Mouse (Mus musculus) testis, adult 2 months (tissue): ENCODE measurements around the gene Hal. TPM values are rescaled to one million over a fixed set of nuclear protein-coding genes. Genes with fewer than 3 reads are reported as not detected.

Source experiments
- H3K27ac ChIP-seq: fragments of 200-500 bp; 2 replicates; pipeline ENCODE4 v1.5.1; 2012; ENCODE audit warnings: low read depth, low read length; ENCODE audit not compliant: control insufficient read depth, insufficient read depth
- H3K27me3 ChIP-seq: fragments of 200-500 bp; 2 replicates; pipeline ENCODE4 v1.6.1; 2012; ENCODE audit warnings: mild to moderate bottlenecking, low read length, moderate library complexity; ENCODE audit not compliant: control insufficient read depth, insufficient read depth
- H3K36me3 ChIP-seq: fragments of 200-500 bp; 2 replicates; pipeline ENCODE4 v1.6.1; 2012; ENCODE audit warnings: mild to moderate bottlenecking, low read length; ENCODE audit not compliant: control insufficient read depth, insufficient read depth
- H3K4me1 ChIP-seq: fragments of 200-500 bp; 2 replicates; pipeline ENCODE4 v1.6.1; 2012; ENCODE audit warnings: low read length; ENCODE audit not compliant: control insufficient read depth, insufficient read depth
- H3K4me3 ChIP-seq: fragments of 200-500 bp; 2 replicates; pipeline ENCODE4 v1.5.1; 2012; ENCODE audit warnings: low read depth, mild to moderate bottlenecking, low read length, moderate library complexity, mixed read lengths; ENCODE audit not compliant: control insufficient read depth
- CTCF ChIP-seq: fragments of 200-500 bp; IDR thresholded peaks from 2 replicates; pipeline ENCODE4 v1.5.1; 2012; ENCODE audit warnings: low read depth, mild to moderate bottlenecking, inconsistent platforms, low read length, moderate library complexity; ENCODE audit not compliant: control insufficient read depth, insufficient read depth, insufficient replicate concordance
- POLR2A ChIP-seq: fragments of 200-500 bp; IDR thresholded peaks from 2 replicates; pipeline ENCODE4 v1.6.1; 2012; ENCODE audit warnings: low read depth, mild to moderate bottlenecking, inconsistent platforms, low read length, moderate library complexity; ENCODE audit not compliant: control insufficient read depth
- polyA plus RNA-seq: library from polyadenylated mRNA; depleted of rRNA; stranded (reverse); fragments of >200 nt; gene quantifications from 2 replicates; pipeline ENCODE4 v1.2.3, GENCODE M21; 2012

Hal gene
- polyA plus RNA-seq, 1 experiment: 1.6 TPM

DNA sequence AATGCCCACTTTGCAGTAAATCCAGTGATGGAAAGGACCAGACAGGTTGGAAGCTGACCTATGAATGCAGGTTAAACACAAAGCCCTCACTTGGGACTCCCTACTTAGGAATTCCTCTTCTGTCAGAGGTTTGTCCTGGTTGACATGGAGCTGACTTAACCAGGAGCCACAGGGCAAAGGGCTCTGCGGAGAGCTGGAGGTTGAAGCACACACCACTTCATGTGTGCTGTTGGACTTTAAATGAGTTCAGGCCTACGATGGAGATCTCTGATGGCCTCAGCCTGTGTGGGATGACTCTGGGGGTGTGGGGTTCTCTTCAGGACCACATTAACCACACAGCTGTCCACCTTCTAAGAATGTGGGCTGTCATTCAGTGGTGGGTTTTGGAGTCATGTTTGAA lies 49.7 kb downstream of the Hal start:
- TF ChIP-seq POLR2A: no peak
- TF ChIP-seq CTCF: no peak
- Histone ChIP-seq H3K27ac (no peak overlapping the region), H3K27me3 (no peaks in the 10 kb centered on the region), H3K36me3 (no peaks in the 10 kb centered on the region), H3K4me3 (no peak overlapping the region), H3K4me1 (peaks cover 9% of the 10 kb centered on the region)

DNA sequence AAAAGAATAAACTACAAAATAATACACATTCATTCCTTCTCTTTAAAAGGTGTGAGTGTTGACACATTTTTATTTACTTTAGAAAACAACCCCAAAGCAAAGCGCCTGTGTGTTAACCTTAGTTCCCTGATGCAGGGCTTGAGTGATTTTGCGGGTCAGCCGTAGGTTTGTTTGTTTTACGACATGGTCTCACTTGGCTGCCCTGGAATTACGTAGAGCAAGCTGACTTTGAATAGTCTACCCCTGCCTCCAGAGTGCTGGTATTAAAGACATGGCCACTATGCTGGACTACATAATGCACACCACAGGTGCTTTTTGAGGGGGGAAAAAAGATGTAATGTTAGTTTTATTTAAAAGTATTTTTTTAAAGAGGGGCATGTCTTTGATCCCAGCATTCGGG lies 50.2 kb downstream of the Hal start:
- Histone ChIP-seq H3K36me3 (no peaks in the 10 kb centered on the region), H3K4me3 (no peak overlapping the region), H3K27ac (no peak overlapping the region), H3K4me1 (peaks cover 9% of the 10 kb centered on the region), H3K27me3 (no peaks in the 10 kb centered on the region)
- TF ChIP-seq CTCF (no peak), POLR2A (no peak)

DNA sequence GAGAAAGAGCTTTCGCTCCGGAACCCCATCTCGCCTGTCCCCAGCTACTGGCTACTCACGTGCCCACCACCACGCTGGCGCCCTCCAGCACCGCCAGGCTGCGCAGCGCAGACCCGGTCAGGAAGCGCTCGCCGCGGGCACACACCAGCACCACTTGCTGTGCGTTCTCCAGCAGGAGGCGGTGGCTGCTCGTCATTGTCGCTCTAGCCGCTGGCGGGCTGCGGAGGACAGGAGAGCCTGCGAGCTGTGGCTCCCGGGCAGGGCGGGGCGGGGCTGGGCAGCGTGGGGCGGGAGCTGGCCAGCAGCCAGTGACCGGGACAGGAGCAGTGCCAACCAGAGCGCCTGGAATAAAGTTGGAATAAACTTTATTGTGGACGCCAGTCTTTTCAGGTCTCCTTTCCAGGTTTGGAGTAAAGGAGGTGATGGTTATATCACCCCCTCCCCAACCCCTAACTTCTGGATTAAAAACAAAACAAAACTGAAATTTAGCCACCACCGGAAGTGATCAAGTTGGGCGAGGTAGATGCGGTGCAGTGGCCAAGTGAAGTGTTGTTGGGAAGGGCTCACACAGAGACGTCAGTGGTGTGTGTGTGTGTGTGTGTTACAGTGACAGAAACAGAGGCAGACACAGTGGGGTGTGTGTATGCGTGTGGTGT lies 51.3 kb downstream of the Hal start, which contains the start of gene Amdhd1:
Gene Amdhd1, minus strand, starts transcription at position 259 of the 656 bp plus-strand sequence.
- peaks cover 9% of the 10 kb centered on the region for H3K4me1 ChIP-seq
- no peaks in the 10 kb centered on the region for H3K27me3 ChIP-seq
- peak within 1 kb of the TSS; percentile 72 for H3K27ac ChIP-seq
- H3K36me3 ChIP-seq: no peaks in the 10 kb centered on the region
- TF ChIP-seq POLR2A (no peak), CTCF (peak; percentile 37; the same call in 1 of the 2 replicates)
- peak within 1 kb of the TSS; percentile 85 for H3K4me3 ChIP-seq

DNA sequence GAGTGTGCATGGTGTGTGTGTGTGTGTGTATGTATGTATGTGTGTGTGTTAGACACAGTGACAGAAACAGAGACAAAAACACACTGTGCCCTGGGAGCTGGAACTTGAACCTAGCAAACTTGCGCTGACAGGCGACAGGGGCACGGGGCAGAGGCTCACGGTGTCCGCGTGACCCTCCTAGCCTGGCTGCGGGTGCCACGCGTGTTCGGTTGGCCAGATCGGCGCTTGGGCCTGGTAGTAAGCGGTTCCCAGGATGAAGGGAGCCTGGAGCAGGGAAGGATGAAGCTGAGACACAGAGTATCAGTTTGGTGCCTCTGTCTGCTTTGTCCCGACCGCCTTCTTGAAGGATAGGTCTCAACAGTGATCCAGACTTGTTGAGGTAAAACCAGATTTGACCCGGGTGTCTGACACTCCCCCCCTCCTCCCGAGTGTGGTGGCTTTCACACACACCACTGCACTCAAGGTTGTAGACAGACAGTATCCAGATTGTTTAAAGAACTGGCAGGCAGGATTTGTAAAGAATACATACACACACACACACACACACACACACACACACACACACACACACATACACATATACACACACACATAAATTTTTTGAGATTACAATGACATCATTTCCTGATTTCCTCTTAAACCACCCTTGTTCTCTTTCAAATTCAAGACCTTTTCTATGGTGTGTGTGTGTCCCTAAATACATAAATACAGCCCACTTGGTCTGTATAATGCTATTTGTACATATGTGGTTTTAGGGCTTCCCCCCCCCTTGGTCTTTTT lies 52.1 kb downstream of the Hal start, which contains the start of gene Ccdc38:
Gene Ccdc38, plus strand, starts transcription at position 202 of the 780 bp plus-strand sequence.
- H3K4me1 ChIP-seq: peaks cover 9% of the 10 kb centered on the region
- H3K4me3 ChIP-seq: peak within 1 kb of the TSS; percentile 85
- H3K36me3 ChIP-seq: no peaks in the 10 kb centered on the region
- H3K27me3 ChIP-seq: no peaks in the 10 kb centered on the region
- peak; percentile 77 for TF ChIP-seq POLR2A
- TF ChIP-seq CTCF: no peak
- H3K27ac ChIP-seq: peak within 1 kb of the TSS; percentile 72

DNA sequence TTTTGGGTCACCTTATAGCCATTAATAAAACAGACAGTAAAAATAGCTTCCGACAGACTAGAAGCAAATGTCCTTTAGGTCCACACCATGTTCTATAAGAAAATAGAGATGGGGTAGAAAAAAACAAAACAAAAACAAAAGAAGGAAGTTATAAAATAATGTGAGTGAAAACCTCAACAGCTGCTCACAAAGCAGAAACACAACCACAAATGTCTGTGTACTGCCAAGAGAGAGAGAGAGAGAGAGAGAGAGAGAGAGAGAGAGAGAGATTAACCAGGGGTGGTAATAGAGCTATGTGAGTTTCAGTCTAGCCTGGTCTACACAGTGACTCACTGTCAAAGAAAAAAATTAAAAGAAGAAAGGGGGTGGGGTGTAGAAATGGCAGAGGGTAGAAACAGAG lies 53.0 kb downstream of the Hal start:
- peaks cover 9% of the 10 kb centered on the region for H3K4me1 ChIP-seq

DNA sequence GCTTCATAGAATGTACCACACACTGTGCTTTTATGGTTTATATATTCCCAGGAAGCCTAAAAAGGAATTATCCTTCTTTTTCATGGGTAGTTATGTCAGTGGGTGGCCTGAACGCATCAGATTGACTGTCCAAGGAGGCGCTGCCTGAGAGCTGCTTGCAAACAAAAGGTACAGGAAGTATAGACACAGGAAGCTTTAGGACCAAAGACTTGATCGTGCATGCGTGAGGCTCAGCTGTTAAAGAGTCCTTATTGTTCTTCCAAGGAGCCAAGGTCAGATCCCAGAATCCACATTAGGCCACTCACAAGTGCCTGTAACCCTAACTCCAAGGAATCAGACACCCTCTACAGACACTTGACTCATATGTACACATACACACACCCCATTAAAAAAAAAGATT lies 53.8 kb downstream of the Hal start:
- TF ChIP-seq CTCF (no peak), POLR2A (no peak)
- Histone ChIP-seq H3K27me3 (no peaks in the 10 kb centered on the region), H3K27ac (no peak overlapping the region), H3K36me3 (no peaks in the 10 kb centered on the region), H3K4me3 (no peak overlapping the region), H3K4me1 (peaks cover 9% of the 10 kb centered on the region)

More for the DNA sequence above, 53.0 kb downstream of the Hal start:
- no peaks in the 10 kb centered on the region for H3K36me3 ChIP-seq
- H3K27ac ChIP-seq: no peak overlapping the region
- no peaks in the 10 kb centered on the region for H3K27me3 ChIP-seq
- no peak for TF ChIP-seq CTCF
- TF ChIP-seq POLR2A: no peak
- H3K4me3 ChIP-seq: no peak overlapping the region

DNA sequence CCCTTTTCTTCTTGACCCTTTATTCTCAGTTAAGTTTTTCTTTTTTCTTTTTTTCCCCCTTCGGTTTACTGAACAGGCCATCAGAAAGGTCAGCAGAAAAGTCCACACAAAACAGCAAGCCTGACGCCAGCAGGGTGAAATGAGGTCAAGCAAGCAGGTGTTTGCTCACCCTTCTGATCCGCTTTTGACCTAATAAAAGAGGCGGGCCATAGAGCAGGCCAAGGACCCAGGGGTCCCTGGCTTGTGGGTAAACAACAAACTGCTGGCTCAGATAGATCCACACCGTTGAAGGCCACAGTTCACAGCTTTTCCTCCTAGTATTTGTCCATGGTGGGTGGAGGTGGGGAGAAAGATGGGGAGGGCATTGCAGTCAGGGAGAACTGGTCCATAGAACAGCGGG lies 54.6 kb downstream of the Hal start:
- Histone ChIP-seq H3K36me3 (no peaks in the 10 kb centered on the region; the same call in 1 of the 2 replicates), H3K27ac (no peak overlapping the region), H3K27me3 (no peaks in the 10 kb centered on the region), H3K4me1 (peaks cover 9% of the 10 kb centered on the region), H3K4me3 (no peak overlapping the region)
- TF ChIP-seq CTCF (no peak), POLR2A (no peak)
